Mouse (Mus musculus): ENCODE results near the gene Hsd17b2. TPM values are rescaled to one million over a fixed set of nuclear protein-coding genes. Genes with fewer than 3 reads are reported as not detected.

The Hsd17b2 gene
- polyA plus RNA-seq, 1 experiment from 2014 or later: not detected

DNA sequence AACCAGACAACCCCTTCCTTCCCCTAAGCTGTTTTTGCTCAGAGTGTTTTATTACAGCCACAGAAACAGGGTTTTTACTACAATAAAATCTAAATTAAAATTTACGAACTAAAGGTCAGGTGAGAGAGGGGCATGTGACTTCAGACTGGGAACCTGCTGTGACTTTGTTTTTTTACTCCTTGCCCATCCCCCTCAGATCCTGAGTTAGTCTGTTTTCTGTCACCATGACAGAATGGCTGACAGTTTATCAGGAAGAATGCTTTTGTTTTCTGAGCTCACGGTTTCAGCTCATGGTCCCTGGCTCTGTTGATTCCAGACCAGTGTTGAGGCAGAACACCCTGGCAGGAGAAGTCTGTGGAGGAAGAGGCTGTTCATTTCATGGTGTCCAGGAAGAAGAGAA is 47.7 kb downstream of the Hsd17b2 start:
- no peak for DNase-seq (ENCODE audit: low spot score)
- WGBS: 63% methylated on average over 2 of the region's 2 CpGs
- Histone ChIP-seq H3K27ac (replicated peaks) (no peak overlapping the region), H3K36me3 (replicated peaks) (no peaks in the 10 kb centered on the region), H3K27me3 (replicated peaks; ENCODE audit: low read depth, poor library complexity, severe bottlenecking) (no peaks in the 10 kb centered on the region), H3K4me3 (no peak overlapping the region), H3K4me1 (no peaks in the 10 kb centered on the region; the same call in 1 of the 2 replicates), H3K9me3 (no peaks in the 10 kb centered on the region)

DNA sequence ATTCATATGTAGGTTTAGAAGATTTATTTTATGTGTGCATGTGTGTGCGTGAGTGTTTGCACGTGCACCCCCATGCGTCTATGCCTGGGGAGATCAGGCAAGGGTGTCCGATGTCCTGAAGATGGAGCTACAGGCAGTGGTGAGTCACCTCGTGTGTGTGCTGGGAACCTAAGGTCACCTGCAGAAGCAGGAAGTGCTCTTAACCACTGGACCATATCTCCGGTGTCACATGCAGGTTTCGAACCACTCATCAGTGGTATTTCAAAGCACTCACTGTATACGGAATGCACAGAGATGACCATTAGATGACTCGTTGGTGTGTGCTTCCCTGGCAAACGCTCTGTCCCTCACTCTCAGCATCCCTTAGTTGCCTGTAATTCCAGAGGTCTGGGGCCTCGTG is 56.2 kb downstream of the Hsd17b2 start:
- no peaks in the 10 kb centered on the region for H3K27me3 ChIP-seq (replicated peaks; ENCODE audit: low read depth, poor library complexity, severe bottlenecking)
- H3K36me3 ChIP-seq (replicated peaks): no peaks in the 10 kb centered on the region
- H3K4me1 ChIP-seq: no peaks in the 10 kb centered on the region
- no peak overlapping the region for H3K4me3 ChIP-seq
- 83% methylated on average over 11 of the region's 11 CpGs for WGBS
- H3K27ac ChIP-seq (replicated peaks): no peak overlapping the region
- no peak for DNase-seq (ENCODE audit: low spot score)
- no peaks in the 10 kb centered on the region for H3K9me3 ChIP-seq

- Histone ChIP-seq H3K36me3 (replicated peaks) (no peaks in the 10 kb centered on the region), H3K27me3 (replicated peaks; ENCODE audit: low read depth, poor library complexity, severe bottlenecking) (no peaks in the 10 kb centered on the region), H3K9me3 (no peaks in the 10 kb centered on the region), H3K4me3 (no peak overlapping the region), H3K27ac (replicated peaks) (no peak overlapping the region), H3K4me1 (no peaks in the 10 kb centered on the region)
- DNase-seq (ENCODE audit: low spot score): no peak
- 88% methylated on average over 6 of the region's 6 CpGs for WGBS
These were observed 61.1 kb downstream of the Hsd17b2 start for GRCm38 (mm10) chr8:117762776-117763175.

- 78% methylated on average over 4 of the region's 4 CpGs for WGBS
- Histone ChIP-seq H3K27me3 (replicated peaks; ENCODE audit: low read depth, poor library complexity, severe bottlenecking) (no peaks in the 10 kb centered on the region), H3K4me1 (no peaks in the 10 kb centered on the region), H3K27ac (replicated peaks) (no peak overlapping the region), H3K36me3 (replicated peaks) (no peaks in the 10 kb centered on the region), H3K4me3 (no peak overlapping the region), H3K9me3 (no peaks in the 10 kb centered on the region)
- no peak for DNase-seq (ENCODE audit: low spot score)
These were observed 62.9 kb downstream of the Hsd17b2 start for GRCm38 (mm10) chr8:117764625-117765024.

GRCm38 (mm10) chr8:117765947-117766346 is 64.2 kb downstream of the Hsd17b2 start:
- DNase-seq (ENCODE audit: low spot score): no peak
- H3K27me3 ChIP-seq (replicated peaks; ENCODE audit: low read depth, poor library complexity, severe bottlenecking): no peaks in the 10 kb centered on the region
- WGBS: 84% methylated on average over 5 of the region's 5 CpGs

DNA sequence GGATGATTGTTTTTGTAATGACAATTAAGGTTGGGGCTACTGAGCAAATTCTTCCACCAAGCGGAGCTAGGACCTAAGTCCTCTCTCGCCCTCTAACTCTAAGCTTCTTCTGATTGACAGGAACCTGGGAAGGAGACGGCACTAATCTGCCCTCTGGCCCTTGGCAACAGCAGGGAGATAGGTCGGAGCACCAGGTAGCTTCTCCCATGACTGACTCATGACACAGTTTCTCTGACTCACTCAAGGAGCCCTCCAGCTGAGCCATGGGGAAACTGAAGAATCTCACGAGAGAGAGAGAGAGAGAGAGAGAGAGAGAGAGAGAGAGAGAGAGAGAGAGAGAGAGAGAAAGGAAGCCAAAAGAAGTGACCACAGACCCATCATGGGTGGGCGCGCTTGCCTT is 67.3 kb downstream of the Hsd17b2 start:
- no peaks in the 10 kb centered on the region for H3K36me3 ChIP-seq (replicated peaks)
- no peak overlapping the region for H3K27ac ChIP-seq (replicated peaks)
- H3K9me3 ChIP-seq: no peaks in the 10 kb centered on the region
- DNase-seq (ENCODE audit: low spot score): no peak
- H3K27me3 ChIP-seq (replicated peaks; ENCODE audit: low read depth, poor library complexity, severe bottlenecking): no peaks in the 10 kb centered on the region
- H3K4me1 ChIP-seq: no peaks in the 10 kb centered on the region
- 63% methylated on average over 7 of the region's 7 CpGs for WGBS
- H3K4me3 ChIP-seq: no peak overlapping the region

More at GRCm38 (mm10) chr8:117765947-117766346, 64.2 kb downstream of the Hsd17b2 start:
- Histone ChIP-seq H3K4me1 (no peaks in the 10 kb centered on the region), H3K4me3 (no peak overlapping the region), H3K36me3 (replicated peaks) (no peaks in the 10 kb centered on the region), H3K9me3 (no peaks in the 10 kb centered on the region), H3K27ac (replicated peaks) (no peak overlapping the region)

DNA sequence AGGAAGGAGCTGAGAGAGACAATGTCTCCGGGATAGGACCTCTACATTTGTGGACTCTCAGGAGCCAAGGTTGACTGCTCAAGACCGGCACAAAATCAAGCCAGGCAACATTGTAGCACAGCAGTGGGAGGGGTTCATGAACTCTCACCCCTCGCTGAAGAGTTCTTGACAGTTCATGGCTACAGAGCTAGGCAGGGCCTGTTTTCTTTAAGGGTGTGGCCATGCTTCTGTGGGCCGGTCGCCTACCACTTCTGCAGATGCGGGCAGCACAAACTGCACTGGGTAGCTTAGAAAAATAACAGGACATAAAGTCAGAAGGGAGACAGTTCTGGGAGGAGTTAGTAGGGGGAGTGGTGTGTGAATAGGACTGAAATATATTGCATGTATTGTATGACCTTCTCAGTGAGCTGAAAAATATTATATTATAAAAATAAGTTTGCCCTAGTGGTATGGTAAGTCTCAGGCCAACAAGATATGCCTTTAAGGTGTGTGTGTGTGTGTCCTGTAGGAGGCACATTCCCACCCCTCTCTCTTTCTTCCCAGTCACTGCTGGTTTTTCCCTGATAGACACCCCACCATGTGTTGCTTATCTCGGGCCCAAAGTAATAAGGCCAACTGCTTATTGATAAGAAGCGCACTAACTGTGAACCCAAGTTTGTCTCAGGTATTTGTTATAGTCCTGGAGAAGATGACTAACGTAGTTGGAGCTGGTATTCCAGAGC is 69.6 kb downstream of the Hsd17b2 start:
- Histone ChIP-seq H3K4me1 (0 out of 2 replicates have a peak, but pooled peaks cover 5% of the 10 kb centered on the region), H3K27ac (replicated peaks) (no peak overlapping the region), H3K9me3 (no peaks in the 10 kb centered on the region), H3K27me3 (replicated peaks; ENCODE audit: low read depth, poor library complexity, severe bottlenecking) (no peaks in the 10 kb centered on the region), H3K4me3 (no peak overlapping the region), H3K36me3 (replicated peaks) (no peaks in the 10 kb centered on the region)
- no peak for DNase-seq (ENCODE audit: low spot score)
- WGBS: 81% methylated on average over 9 of the region's 9 CpGs

DNA sequence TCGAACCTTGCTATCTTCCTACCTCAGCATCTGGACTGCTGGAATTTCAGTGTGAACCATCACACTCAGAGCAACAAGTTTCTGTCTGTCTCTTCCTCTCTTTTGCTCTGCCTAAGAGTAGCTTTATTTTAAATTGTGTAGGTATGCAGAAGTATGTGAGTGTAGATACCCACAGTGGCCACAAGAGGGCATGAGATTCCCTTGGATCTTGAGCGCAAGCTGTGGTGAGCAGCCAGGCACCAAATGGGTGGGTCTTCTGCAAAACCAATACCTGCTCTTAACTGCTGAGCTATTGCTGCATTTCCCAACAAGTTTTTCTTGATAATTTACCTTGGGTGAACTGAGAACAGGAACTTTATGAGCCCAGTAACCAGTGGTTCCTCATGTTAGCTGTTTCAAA is 70.4 kb downstream of the Hsd17b2 start:
- no peaks in the 10 kb centered on the region for H3K27me3 ChIP-seq (replicated peaks; ENCODE audit: low read depth, poor library complexity, severe bottlenecking)
- no peaks in the 10 kb centered on the region for H3K36me3 ChIP-seq (replicated peaks)
- H3K9me3 ChIP-seq: no peaks in the 10 kb centered on the region
- no peak overlapping the region for H3K4me3 ChIP-seq
- H3K27ac ChIP-seq (replicated peaks): no peak overlapping the region
- 0 out of 2 replicates have a peak, but pooled peaks cover 5% of the 10 kb centered on the region for H3K4me1 ChIP-seq
- peak; percentile 51 for DNase-seq (ENCODE audit: low spot score)
- WGBS: 66% methylated on average over 2 of the region's 2 CpGs

DNA sequence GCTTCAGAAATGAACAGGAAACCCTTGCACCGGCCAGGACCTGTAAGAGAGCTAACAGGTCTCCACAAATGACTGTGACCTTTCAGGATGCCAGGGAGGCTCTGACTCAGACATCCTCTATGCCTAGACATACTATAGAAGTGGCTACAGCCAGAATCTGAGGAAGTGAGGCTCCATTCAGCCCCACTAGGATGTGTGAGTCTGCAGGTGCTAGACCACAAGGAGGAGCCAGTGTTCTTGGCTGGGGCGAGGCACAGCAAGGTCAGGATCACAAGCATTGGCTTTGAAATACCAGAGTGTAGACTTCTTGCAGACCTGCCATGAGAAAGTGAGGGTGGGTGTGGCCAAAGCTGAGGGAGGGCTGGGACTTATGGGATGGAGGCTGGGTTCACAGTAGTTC is 70.9 kb downstream of the Hsd17b2 start:
- no peaks in the 10 kb centered on the region for H3K36me3 ChIP-seq (replicated peaks)
- H3K27me3 ChIP-seq (replicated peaks; ENCODE audit: low read depth, poor library complexity, severe bottlenecking): no peaks in the 10 kb centered on the region
- no peak overlapping the region for H3K4me3 ChIP-seq
- H3K9me3 ChIP-seq: no peaks in the 10 kb centered on the region
- H3K27ac ChIP-seq (replicated peaks): no peak overlapping the region
- no peak for DNase-seq (ENCODE audit: low spot score)
- 0 out of 2 replicates have a peak, but pooled peaks cover 5% of the 10 kb centered on the region for H3K4me1 ChIP-seq
- WGBS: 59% methylated on average over 2 of the region's 2 CpGs

GRCm38 (mm10) chr8:117775626-117776025 is 73.9 kb downstream of the Hsd17b2 start:
- no peak for DNase-seq (ENCODE audit: low spot score)
- H3K36me3 ChIP-seq (replicated peaks): no peaks in the 10 kb centered on the region
- H3K4me3 ChIP-seq: no peak overlapping the region
- 38% methylated on average over 10 of the region's 10 CpGs for WGBS
- no peaks in the 10 kb centered on the region for H3K27me3 ChIP-seq (replicated peaks; ENCODE audit: low read depth, poor library complexity, severe bottlenecking)
- 0 out of 2 replicates have a peak, but pooled peaks cover 8% of the 10 kb centered on the region for H3K4me1 ChIP-seq
- no peak overlapping the region for H3K27ac ChIP-seq (replicated peaks)
- no peaks in the 10 kb centered on the region for H3K9me3 ChIP-seq

- no peaks in the 10 kb centered on the region for H3K27me3 ChIP-seq (replicated peaks; ENCODE audit: low read depth, poor library complexity, severe bottlenecking)
- no peak overlapping the region for H3K4me3 ChIP-seq
- no peaks in the 10 kb centered on the region for H3K9me3 ChIP-seq
- no peaks in the 10 kb centered on the region for H3K36me3 ChIP-seq (replicated peaks)
- 0 out of 2 replicates have a peak, but pooled peaks cover 8% of the 10 kb centered on the region for H3K4me1 ChIP-seq
- DNase-seq (ENCODE audit: low spot score): no peak
- H3K27ac ChIP-seq (replicated peaks): no peak overlapping the region
- 84% methylated on average over 10 of the region's 10 CpGs for WGBS
These were observed 74.4 kb downstream of the Hsd17b2 start for GRCm38 (mm10) chr8:117776075-117776474.

- no peak overlapping the region for H3K27ac ChIP-seq (replicated peaks)
- DNase-seq (ENCODE audit: low spot score): no peak
- WGBS: 78% methylated on average over 11 of the region's 11 CpGs
- no peak overlapping the region for H3K4me3 ChIP-seq
- H3K27me3 ChIP-seq (replicated peaks; ENCODE audit: low read depth, poor library complexity, severe bottlenecking): no peaks in the 10 kb centered on the region
- no peaks in the 10 kb centered on the region for H3K9me3 ChIP-seq
- H3K4me1 ChIP-seq: 0 out of 2 replicates have a peak, but pooled peaks cover 8% of the 10 kb centered on the region
- H3K36me3 ChIP-seq (replicated peaks): no peaks in the 10 kb centered on the region
These were observed 77.0 kb downstream of the Hsd17b2 start for GRCm38 (mm10) chr8:117778531-117779322.

DNA sequence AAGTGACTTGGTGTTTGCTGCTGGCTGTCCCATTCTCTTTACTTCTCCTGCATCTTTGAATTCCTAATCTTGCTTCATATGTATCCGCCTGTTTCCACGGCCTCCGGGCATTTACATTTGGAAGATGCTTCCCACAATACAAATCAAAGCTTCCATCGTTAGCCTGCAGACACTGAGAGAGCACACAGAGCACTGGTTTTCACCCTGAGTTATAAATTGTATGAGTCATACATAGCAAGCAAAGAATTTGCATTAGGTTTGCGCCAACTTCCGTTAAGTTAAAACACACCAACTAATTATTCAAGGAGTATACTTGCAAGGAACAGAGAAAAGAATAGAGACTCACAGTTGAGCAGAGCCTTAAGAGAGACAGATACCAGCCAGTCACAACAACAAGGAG is 77.6 kb downstream of the Hsd17b2 start:
- H3K4me3 ChIP-seq: no peak overlapping the region
- no peaks in the 10 kb centered on the region for H3K9me3 ChIP-seq
- 0 out of 2 replicates have a peak, but pooled peaks cover 8% of the 10 kb centered on the region for H3K4me1 ChIP-seq
- H3K27me3 ChIP-seq (replicated peaks; ENCODE audit: low read depth, poor library complexity, severe bottlenecking): no peaks in the 10 kb centered on the region
- 88% methylated on average over 6 of the region's 6 CpGs for WGBS
- no peak for DNase-seq (ENCODE audit: low spot score)
- H3K36me3 ChIP-seq (replicated peaks): no peaks in the 10 kb centered on the region
- no peak overlapping the region for H3K27ac ChIP-seq (replicated peaks)

Data from embryonic facial prominence, embryonic 10.5 days (tissue).